Mouse (Mus musculus) bone marrow macrophage, adult 2 months (primary cell): ENCODE measurements around the gene Nckap5l.
"Not testable (repeated sequence)": the region's sequence is repeated elsewhere in the genome, so short reads cannot be mapped to it uniquely, and the experiment has no call there.

Experiments
- CTCF ChIP-seq: IDR thresholded peaks from 2 replicates; pipeline ENCODE4 v1.5.1; 2012; ENCODE audit warnings: low read depth, mild to moderate bottlenecking, low read length, moderate library complexity
- POLR2A ChIP-seq: IDR thresholded peaks from 2 replicates; pipeline ENCODE4 v1.6.1; 2012; ENCODE audit warnings: mild to moderate bottlenecking, low read depth, low read length, borderline replicate concordance

GRCm38 (mm10) chr15:99446136-99446535 lies 11.4 kb downstream of the Nckap5l start:
- not testable (repeated sequence) for TF ChIP-seq POLR2A, CTCF
